Mouse (Mus musculus): ENCODE results near the gene Itga1.

DNA sequence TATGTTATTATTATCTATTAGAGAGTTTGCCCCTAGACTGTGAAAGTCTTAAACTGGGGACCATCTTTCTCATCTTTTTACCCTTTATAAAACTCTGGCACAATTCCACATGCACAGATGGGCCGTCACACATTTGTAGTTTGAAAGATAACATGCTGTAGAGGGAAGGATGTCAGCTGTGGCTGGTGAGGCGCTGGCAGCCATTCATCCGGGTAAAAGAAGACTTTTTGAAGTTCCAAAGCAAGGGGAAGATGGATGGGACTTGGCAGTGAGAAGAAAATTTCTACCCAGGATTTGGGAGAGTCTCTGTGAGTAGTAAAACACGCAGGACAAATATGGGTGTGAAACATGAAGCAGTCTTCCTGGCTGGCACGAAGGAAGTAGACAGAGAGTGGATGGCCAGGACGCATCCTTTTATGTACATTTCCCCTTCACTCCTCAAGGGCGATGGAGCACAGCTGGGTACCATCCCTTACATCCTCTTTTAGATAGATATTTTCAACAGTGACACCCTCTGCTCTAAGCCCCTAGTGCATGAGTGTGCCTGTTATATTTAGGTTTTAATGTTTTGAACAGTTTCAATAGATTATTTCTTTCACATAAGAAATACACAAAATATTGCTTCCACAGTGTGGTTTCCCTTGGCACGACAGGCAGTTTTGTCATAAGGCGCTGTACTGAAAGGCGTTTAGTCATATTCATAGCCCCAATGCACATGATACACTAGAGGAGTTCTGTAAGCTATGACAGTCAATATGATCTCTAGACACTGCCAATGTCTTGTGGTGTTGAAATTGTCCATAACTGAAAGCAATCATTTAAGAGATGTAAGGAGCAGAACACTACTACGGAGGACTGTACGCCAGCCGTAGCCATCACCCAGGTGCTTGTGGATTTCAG, 50.9 kb downstream of the Itga1 start:
- TF ChIP-seq MAZ (IDR thresholded peaks at IDR 0.05; ENCODE audit: low read depth, low read length), result no peak
- no peak for TF ChIP-seq CTCF (IDR thresholded peaks at IDR 0.05 in 2 of 3, conservative IDR thresholded peaks at IDR 0.05 in 1 of 3; ENCODE audit: control insufficient read depth in 1 of 3, insufficient read depth in 1 of 3, low read depth in 2 of 3, low read length in 3 of 3, poor library complexity in 1 of 3, severe bottlenecking in 1 of 3)
- no peak for TF ChIP-seq EP300 (IDR thresholded peaks at IDR 0.05; ENCODE audit: low read depth in 1 of 2, low read length in 2 of 2)
- TF ChIP-seq RAD21 (IDR thresholded peaks at IDR 0.05; ENCODE audit: low read depth, low read length), result no peak
- no peak for TF ChIP-seq GABPA (IDR thresholded peaks at IDR 0.05; ENCODE audit: low read depth, low read length)
- TF ChIP-seq POLR2A (IDR thresholded peaks at IDR 0.05; ENCODE audit: control insufficient read depth in 1 of 2, insufficient read depth in 1 of 2, low read depth in 1 of 2, low read length in 2 of 2, poor library complexity in 1 of 2), result no peak
- no peak for TF ChIP-seq MAFK (IDR thresholded peaks at IDR 0.05; ENCODE audit: borderline replicate concordance, low read depth, low read length)
- TF ChIP-seq GATA1 (IDR thresholded peaks at IDR 0.05; ENCODE audit: low read depth, low read length), result no peak
- TF ChIP-seq MYB (IDR thresholded peaks at IDR 0.05; ENCODE audit: low read depth, low read length), result no peak
- no peak for TF ChIP-seq CHD1 (IDR thresholded peaks at IDR 0.05; ENCODE audit: low read depth, low read length)
